Mouse (Mus musculus) neural tube, embryonic 15.5 days (tissue): Measurements from ENCODE around the gene Psat1. TPM values are rescaled to one million over a fixed set of nuclear protein-coding genes. Genes with fewer than 3 reads are reported as not detected.

Experiments used
- ATAC-seq: fragments of 200-750 bp; cut with Nextera tagmentation; 2 replicates; pipeline ENCODE4 v1.8.0; 2017; ENCODE audit warnings: mild to moderate bottlenecking, moderate TSS enrichment, moderate library complexity; ENCODE audit not compliant: low FRiP score
- H3K27ac ChIP-seq: fragments of 300-500 bp; sonication (generic); replicated peaks from 2 replicates; pipeline ENCODE4 v1.5.1; 2015; ENCODE audit warnings: mild to moderate bottlenecking, inconsistent platforms
- H3K27me3 ChIP-seq: fragments of 300-500 bp; sonication (generic); replicated peaks from 2 replicates; pipeline ENCODE4 v1.6.1; 2015; ENCODE audit warnings: inconsistent platforms
- H3K36me3 ChIP-seq: fragments of 300-500 bp; sonication (generic); 2 replicates; pipeline ENCODE4 v1.6.1; 2015; ENCODE audit warnings: inconsistent platforms
- H3K4me1 ChIP-seq: fragments of 300-500 bp; sonication (generic); 2 replicates; pipeline ENCODE4 v1.6.1; 2015; ENCODE audit warnings: inconsistent platforms
- H3K4me2 ChIP-seq: fragments of 300-500 bp; sonication (generic); 2 replicates; pipeline ENCODE4 v1.6.1; 2015; ENCODE audit warnings: inconsistent platforms, mild to moderate bottlenecking, moderate library complexity
- H3K4me3 ChIP-seq: fragments of 300-500 bp; sonication (generic); replicated peaks from 2 replicates; pipeline ENCODE4 v1.5.1; 2015; ENCODE audit warnings: mild to moderate bottlenecking, inconsistent platforms
- H3K9ac ChIP-seq: fragments of 300-500 bp; sonication (generic); replicated peaks from 2 replicates; pipeline ENCODE4 v1.6.1; 2015; ENCODE audit warnings: mild to moderate bottlenecking, inconsistent platforms
- H3K9me3 ChIP-seq: fragments of 300-500 bp; sonication (generic); replicated peaks from 2 replicates; pipeline ENCODE4 v1.6.1; 2016; ENCODE audit warnings: inconsistent platforms
- WGBS: fragments of 180-500 bp; shearing (Covaris S2); methylation state at CpG from one replicate; pipeline ENCODE4 v1.1.7; 2015; ENCODE audit warnings: mixed read lengths; 5-methylcytosine and 5-hydroxymethylcytosine counted together
- polyA plus RNA-seq: library from polyadenylated mRNA; unstranded; fragments of >200 nt; fragmentation: Nextera tagmentation; extraction: Ambion mirVana; gene quantifications from 2 replicates; pipeline ENCODE4 v1.2.1, GENCODE M21; 2015

The Psat1 gene
- polyA plus RNA-seq = 61.6 and 79.9 TPM in 2 replicates

GRCm38 (mm10) chr19:15947237-15947636 is at the start of gene Psat1:
TSS of gene Psat1 (minus strand) at chr19:15947337.
- no peak within 1 kb of the TSS for H3K4me2 ChIP-seq
- H3K27ac ChIP-seq = no peak within 1 kb of the TSS
- no peak within 1 kb of the TSS for H3K4me3 ChIP-seq
- WGBS = 91% methylated on average over 7 of the region's 7 CpGs
- ATAC-seq = no peak
- no peaks in the 10 kb centered on the region for H3K27me3 ChIP-seq
- no peaks in the 10 kb centered on the region for H3K4me1 ChIP-seq
- H3K9me3 ChIP-seq = no peaks in the 10 kb centered on the region
- no peak within 1 kb of the TSS for H3K9ac ChIP-seq
- no peaks in the 10 kb centered on the region for H3K36me3 ChIP-seq

GRCm38 (mm10) chr19:15990102-15990501 is 43.0 kb upstream of the Psat1 start:
- Histone ChIP-seq H3K27ac (no peak overlapping the region), H3K4me3 (no peak overlapping the region), H3K4me2 (no peak overlapping the region), H3K4me1 (peaks cover 5% of the 10 kb centered on the region), H3K27me3 (no peaks in the 10 kb centered on the region), H3K9ac (no peak overlapping the region), H3K9me3 (no peaks in the 10 kb centered on the region), H3K36me3 (peaks cover 5% of the 10 kb centered on the region; the same call in 1 of the 2 replicates)
- WGBS = 79% methylated on average over 1 of the region's 1 CpGs
- no peak for ATAC-seq

- H3K27ac ChIP-seq = peak overlapping the region; percentile 92
- peaks cover 30% of the 10 kb centered on the region for H3K4me1 ChIP-seq
- H3K9ac ChIP-seq = peak overlapping the region; percentile 80
- no peaks in the 10 kb centered on the region for H3K9me3 ChIP-seq
- WGBS = 30% methylated on average over 10 of the region's 10 CpGs
- H3K36me3 ChIP-seq = no peaks in the 10 kb centered on the region; the same call in 1 of the 2 replicates
- H3K27me3 ChIP-seq = no peaks in the 10 kb centered on the region
- H3K4me3 ChIP-seq = peak overlapping the region; percentile 81
- peak overlapping the region; percentile 63 for H3K4me2 ChIP-seq
- ATAC-seq = peak; percentile 9; the same call in 1 of the 2 replicates
These were observed 38.1 kb upstream of the Psat1 start for GRCm38 (mm10) chr19:15985172-15985713.

- ATAC-seq = peak; percentile 95
- Histone ChIP-seq H3K4me1 (peaks cover 33% of the 10 kb centered on the region), H3K4me3 (peak within 1 kb of the TSS; percentile 81), H3K4me2 (peak within 1 kb of the TSS; percentile 63), H3K27ac (peak within 1 kb of the TSS; percentile 92), H3K27me3 (no peaks in the 10 kb centered on the region), H3K36me3 (peaks cover 3% of the 10 kb centered on the region; the same call in 1 of the 2 replicates), H3K9ac (peak within 1 kb of the TSS; percentile 80), H3K9me3 (no peaks in the 10 kb centered on the region)
- under 1% methylated on average over 82 of the region's 88 CpGs for WGBS
These were observed 37.5 kb upstream of the Psat1 start, which contains the start of gene Cep78 for GRCm38 (mm10) chr19:15984449-15985171. TSS of gene Cep78 (minus strand) at chr19:15984989.

GRCm38 (mm10) chr19:15983739-15984344 is 36.7 kb upstream of the Psat1 start:
- ATAC-seq = no peak
- Histone ChIP-seq H3K36me3 (peaks cover 4% of the 10 kb centered on the region; the same call in 1 of the 2 replicates), H3K9ac (peak overlapping the region; percentile 80), H3K9me3 (no peaks in the 10 kb centered on the region), H3K4me3 (peak overlapping the region; percentile 81), H3K4me1 (peaks cover 33% of the 10 kb centered on the region), H3K27ac (peak overlapping the region; percentile 92), H3K27me3 (no peaks in the 10 kb centered on the region), H3K4me2 (peak overlapping the region; percentile 63)
- 45% methylated on average over 15 of the region's 15 CpGs for WGBS

- no peaks in the 10 kb centered on the region for H3K27me3 ChIP-seq
- H3K4me2 ChIP-seq = peak overlapping the region; percentile 63
- no peak overlapping the region for H3K27ac ChIP-seq
- peak overlapping the region; percentile 81; the same call in 1 of the 2 replicates for H3K4me3 ChIP-seq
- no peak overlapping the region for H3K9ac ChIP-seq
- peaks cover 33% of the 10 kb centered on the region for H3K4me1 ChIP-seq
- no peak for ATAC-seq
- 27% methylated on average over 9 of the region's 10 CpGs for WGBS
- H3K9me3 ChIP-seq = no peaks in the 10 kb centered on the region
- H3K36me3 ChIP-seq = peaks cover 7% of the 10 kb centered on the region; the same call in 1 of the 2 replicates
These were observed 36.0 kb upstream of the Psat1 start for GRCm38 (mm10) chr19:15982926-15983738.

GRCm38 (mm10) chr19:15981861-15982260 is 34.7 kb upstream of the Psat1 start:
- no peak overlapping the region for H3K4me3 ChIP-seq
- H3K4me1 ChIP-seq = peaks cover 33% of the 10 kb centered on the region
- H3K4me2 ChIP-seq = peak overlapping the region; percentile 28; the same call in 1 of the 2 replicates
- no peak overlapping the region for H3K9ac ChIP-seq
- no peaks in the 10 kb centered on the region for H3K9me3 ChIP-seq
- H3K27ac ChIP-seq = no peak overlapping the region
- peaks cover 11% of the 10 kb centered on the region for H3K36me3 ChIP-seq
- H3K27me3 ChIP-seq = no peaks in the 10 kb centered on the region
- WGBS = 49% methylated on average over 4 of the region's 4 CpGs
- ATAC-seq = peak; percentile 48; the same call in 1 of the 2 replicates

- ATAC-seq = no peak
- no peak overlapping the region for H3K4me3 ChIP-seq
- no peak overlapping the region for H3K4me2 ChIP-seq
- no peaks in the 10 kb centered on the region for H3K9me3 ChIP-seq
- H3K27me3 ChIP-seq = no peaks in the 10 kb centered on the region
- no peak overlapping the region for H3K27ac ChIP-seq
- H3K36me3 ChIP-seq = peaks cover 71% of the 10 kb centered on the region
- H3K9ac ChIP-seq = no peak overlapping the region
- no peaks in the 10 kb centered on the region for H3K4me1 ChIP-seq
- WGBS = 57% methylated on average over 4 of the region's 4 CpGs
These were observed 26.2 kb upstream of the Psat1 start for GRCm38 (mm10) chr19:15973365-15973764.

GRCm38 (mm10) chr19:15965082-15965481 is 17.9 kb upstream of the Psat1 start:
- 51% methylated on average over 3 of the region's 3 CpGs for WGBS
- H3K9me3 ChIP-seq = no peaks in the 10 kb centered on the region
- peaks cover 62% of the 10 kb centered on the region for H3K36me3 ChIP-seq
- no peak overlapping the region for H3K27ac ChIP-seq
- H3K4me2 ChIP-seq = no peak overlapping the region
- H3K27me3 ChIP-seq = no peaks in the 10 kb centered on the region
- no peak overlapping the region for H3K4me3 ChIP-seq
- no peaks in the 10 kb centered on the region for H3K4me1 ChIP-seq
- H3K9ac ChIP-seq = no peak overlapping the region
- peak; percentile 72; the same call in 1 of the 2 replicates for ATAC-seq

- ATAC-seq = no peak
- WGBS = 89% methylated on average over 7 of the region's 7 CpGs
- Histone ChIP-seq H3K27me3 (no peaks in the 10 kb centered on the region), H3K9ac (no peak overlapping the region), H3K27ac (no peak overlapping the region), H3K4me2 (no peak overlapping the region), H3K4me3 (no peak overlapping the region), H3K4me1 (no peaks in the 10 kb centered on the region), H3K36me3 (peaks cover 62% of the 10 kb centered on the region), H3K9me3 (no peaks in the 10 kb centered on the region)
These were observed 17.4 kb upstream of the Psat1 start for GRCm38 (mm10) chr19:15964533-15964932.
